Mouse (Mus musculus) lung, adult 2 months (tissue): ENCODE data around the gene Degs1. TPM values are rescaled to one million over a fixed set of nuclear protein-coding genes. Genes with fewer than 3 reads are reported as not detected.

Experiments used
- DNase-seq: peaks from one replicate; pipeline ENCODE4 v3.0.0; 2022
- H3K4me1 ChIP-seq: fragments of 200-500 bp; 2 replicates; pipeline ENCODE4 v1.6.1; 2011; ENCODE audit warnings: low read length; ENCODE audit not compliant: control insufficient read depth, insufficient read depth
- H3K4me3 ChIP-seq: fragments of 200-500 bp; replicated peaks from 2 replicates; pipeline ENCODE3; 2011; ENCODE audit warnings: low read depth, mild to moderate bottlenecking, control low read depth, low read length; ENCODE audit errors: extremely low read depth
- CTCF ChIP-seq: fragments of 200-500 bp; IDR thresholded peaks from 2 replicates; pipeline ENCODE4 v1.5.1; 2011; ENCODE audit warnings: mild to moderate bottlenecking, low read length, control low read depth; ENCODE audit not compliant: insufficient read depth
- POLR2A ChIP-seq: fragments of 200-500 bp; IDR thresholded peaks from 2 replicates; pipeline ENCODE4 v1.6.1; 2011; ENCODE audit warnings: low read depth, mild to moderate bottlenecking, control low read depth, low read length, borderline replicate concordance; ENCODE audit errors: extremely low read depth
- WGBS: fragments of 180-500 bp; shearing (Covaris S2); methylation state at CpG from one replicate; pipeline ENCODE4 v1.1.7; 2018; 5-methylcytosine and 5-hydroxymethylcytosine counted together
- polyA plus RNA-seq: library from polyadenylated mRNA; depleted of rRNA; stranded (reverse); fragments of >200 nt; gene quantifications from 2 replicates; pipeline ENCODE4 v1.2.3, GENCODE M21; 2012

The Degs1 gene
- polyA plus RNA-seq, 1 experiment: 114 TPM

DNA sequence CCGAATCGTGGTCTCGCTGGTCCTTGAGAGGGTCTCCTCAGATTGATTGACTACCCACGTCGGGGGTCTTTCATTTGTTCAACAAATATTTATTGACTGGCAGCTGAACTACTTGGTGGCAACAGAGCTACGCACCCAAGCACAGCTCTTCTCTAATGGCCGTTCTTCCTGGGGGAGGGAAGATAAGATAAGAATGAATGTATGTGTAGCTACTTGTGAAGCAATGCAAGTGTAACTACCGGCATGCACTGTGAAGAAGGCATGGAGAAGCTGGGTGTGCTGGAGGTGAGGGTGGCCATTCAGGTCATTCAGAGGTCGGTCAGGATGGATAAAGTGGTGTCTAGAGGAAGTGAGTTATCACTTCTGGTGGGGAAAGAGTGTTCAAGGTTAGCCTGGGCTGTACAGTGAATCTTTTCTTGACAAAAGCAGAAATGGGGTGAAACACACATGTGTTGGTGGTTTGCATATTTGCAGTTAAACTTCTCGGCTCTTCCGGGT lies 16.5 kb downstream of the Degs1 start:
- DNase-seq: no peak
- H3K4me3 ChIP-seq: no peak overlapping the region
- H3K4me1 ChIP-seq: no peaks in the 10 kb centered on the region
- TF ChIP-seq CTCF (no peak), POLR2A (no peak)
- 71% methylated on average over 11 of the region's 11 CpGs for WGBS

DNA sequence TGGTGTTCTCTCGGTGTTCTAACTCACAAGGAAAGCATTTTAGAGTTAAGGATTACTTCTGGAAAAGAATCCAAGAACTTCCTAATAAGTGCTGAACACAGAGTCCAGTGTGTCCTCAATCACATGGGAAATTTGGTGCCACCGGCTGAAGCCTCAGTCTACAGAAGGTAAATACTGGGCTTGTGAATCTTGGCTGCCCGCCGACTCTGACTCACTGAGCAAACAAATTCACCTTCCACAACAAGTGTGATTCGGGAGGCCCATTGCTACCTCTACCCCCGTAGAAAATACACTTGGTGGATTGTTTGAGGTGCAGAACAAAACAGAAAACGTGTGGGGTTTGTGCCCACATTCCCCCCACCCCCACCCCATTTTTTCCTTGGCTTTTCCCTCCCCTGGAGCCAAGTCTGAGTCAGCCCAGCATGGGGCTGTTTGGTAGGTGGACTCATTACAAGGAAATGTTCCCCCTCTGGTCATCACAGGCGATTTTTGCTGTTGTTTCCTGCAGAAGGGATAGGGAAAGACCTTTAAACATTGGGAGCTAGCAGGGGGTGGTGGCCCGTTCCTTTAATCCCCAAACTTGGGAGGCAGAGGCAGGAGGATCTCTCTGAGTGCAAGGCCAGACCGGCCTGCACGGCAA lies 26.4 kb downstream of the Degs1 start:
- TF ChIP-seq CTCF (no peak), POLR2A (no peak)
- DNase-seq: peak; percentile 78
- Histone ChIP-seq H3K4me3 (no peak overlapping the region), H3K4me1 (0 out of 2 replicates have a peak, but pooled peaks cover 2% of the 10 kb centered on the region)
- WGBS: 71% methylated on average over 11 of the region's 11 CpGs

- H3K4me1 ChIP-seq: 0 out of 2 replicates have a peak, but pooled peaks cover 2% of the 10 kb centered on the region
- TF ChIP-seq POLR2A (no peak), CTCF (no peak)
- no peak for DNase-seq
- no peak overlapping the region for H3K4me3 ChIP-seq
- WGBS: 55% methylated on average over 11 of the region's 11 CpGs
Observed at GRCm38 (mm10) chr1:182255031-182255430, 27.6 kb downstream of the Degs1 start.

- DNase-seq: no peak
- WGBS: 74% methylated on average over 8 of the region's 8 CpGs
- TF ChIP-seq CTCF: no peak
- no peak for TF ChIP-seq POLR2A
- no peak overlapping the region for H3K4me3 ChIP-seq
- 0 out of 2 replicates have a peak, but pooled peaks cover 2% of the 10 kb centered on the region for H3K4me1 ChIP-seq
Observed at GRCm38 (mm10) chr1:182254618-182255017, 28.0 kb downstream of the Degs1 start.

GRCm38 (mm10) chr1:182253756-182254534 lies 28.7 kb downstream of the Degs1 start:
- no peak overlapping the region for H3K4me3 ChIP-seq

DNA sequence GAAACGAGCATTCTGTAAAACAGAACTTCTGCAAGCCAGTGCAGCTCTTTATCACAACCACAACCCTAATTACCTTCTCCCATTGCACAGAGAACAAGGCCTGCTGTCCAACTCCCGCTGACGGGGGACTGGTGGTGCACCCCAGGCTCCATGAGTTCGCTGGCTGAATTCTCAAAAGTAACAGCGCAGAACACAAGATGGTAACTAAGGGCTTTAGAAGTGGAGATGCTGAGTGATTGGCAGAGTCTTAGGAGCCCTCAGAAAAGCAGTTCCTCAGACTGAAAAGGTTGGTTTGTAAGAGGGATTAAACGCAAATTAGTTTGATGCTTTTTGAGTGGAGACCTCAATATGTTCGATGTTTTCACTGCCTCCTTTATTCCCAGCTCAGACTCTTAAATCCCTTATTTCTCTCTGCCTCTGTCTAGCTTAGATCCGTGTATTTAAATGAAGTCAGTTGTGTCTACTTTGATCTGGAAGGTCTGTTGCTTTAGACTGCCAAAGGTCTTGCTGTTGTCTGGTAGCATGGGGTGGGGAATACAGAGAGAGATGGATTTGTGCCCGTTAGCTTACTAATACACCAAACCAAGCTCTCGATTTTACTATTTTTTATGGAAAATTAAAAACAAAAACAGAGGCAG lies 30.0 kb downstream of the Degs1 start:
- no peak overlapping the region for H3K4me3 ChIP-seq
- H3K4me1 ChIP-seq: 0 out of 2 replicates have a peak, but pooled peaks cover 2% of the 10 kb centered on the region
- TF ChIP-seq POLR2A: no peak
- TF ChIP-seq CTCF: no peak
- 85% methylated on average over 10 of the region's 10 CpGs for WGBS
- DNase-seq: no peak

More at GRCm38 (mm10) chr1:182253756-182254534, 28.7 kb downstream of the Degs1 start:
- H3K4me1 ChIP-seq: 0 out of 2 replicates have a peak, but pooled peaks cover 2% of the 10 kb centered on the region
- 68% methylated on average over 12 of the region's 12 CpGs for WGBS
- DNase-seq: peak; percentile 43
- no peak for TF ChIP-seq CTCF
- TF ChIP-seq POLR2A: no peak

DNA sequence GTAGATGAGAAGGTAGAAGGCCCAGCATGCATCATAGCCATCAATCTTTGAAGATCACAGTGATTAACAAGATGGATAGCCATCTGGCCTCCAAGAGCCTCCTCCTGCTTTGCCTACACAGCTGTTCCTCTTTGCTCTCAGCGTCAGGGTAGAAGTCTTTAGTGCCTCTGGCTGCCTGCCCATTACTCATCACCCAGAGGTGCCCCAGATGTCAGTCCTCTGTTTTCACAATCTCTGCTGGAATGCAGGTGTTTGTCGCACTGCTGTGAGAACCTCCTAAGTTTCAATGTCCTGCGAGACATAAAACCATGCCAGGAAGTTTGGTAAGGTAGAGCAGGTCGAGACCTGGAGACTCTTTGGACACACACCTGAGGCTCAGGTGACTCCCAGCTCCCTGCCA lies 31.9 kb downstream of the Degs1 start:
- 36% methylated on average over 4 of the region's 4 CpGs for WGBS
- no peak for TF ChIP-seq CTCF
- no peak for TF ChIP-seq POLR2A
- Histone ChIP-seq H3K4me1 (0 out of 2 replicates have a peak, but pooled peaks cover under 1% of the 10 kb centered on the region), H3K4me3 (no peak overlapping the region)
- no peak for DNase-seq

DNA sequence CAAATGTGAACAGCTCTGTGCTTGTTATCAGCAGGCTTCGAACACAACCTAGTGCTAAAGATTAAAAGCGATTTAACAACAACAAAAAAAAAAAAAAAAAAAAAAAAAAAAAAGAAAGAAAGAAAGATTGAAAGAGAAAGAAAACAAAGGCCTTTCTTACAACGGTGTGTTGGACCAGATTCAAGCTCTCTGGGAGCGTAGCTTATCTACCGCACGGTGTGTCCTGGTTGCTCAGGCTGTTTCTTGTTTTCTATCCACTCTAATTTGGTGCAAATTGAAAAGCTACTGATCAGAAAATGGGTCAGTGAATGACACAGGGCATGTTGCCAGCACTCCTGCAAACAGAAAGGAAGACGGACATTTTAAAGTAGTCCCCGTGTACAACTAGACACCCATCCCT lies 33.3 kb downstream of the Degs1 start:
- no peak for DNase-seq
- Histone ChIP-seq H3K4me1 (no peaks in the 10 kb centered on the region), H3K4me3 (no peak overlapping the region)
- WGBS: 43% methylated on average over 8 of the region's 8 CpGs
- TF ChIP-seq CTCF (no peak), POLR2A (no peak)

DNA sequence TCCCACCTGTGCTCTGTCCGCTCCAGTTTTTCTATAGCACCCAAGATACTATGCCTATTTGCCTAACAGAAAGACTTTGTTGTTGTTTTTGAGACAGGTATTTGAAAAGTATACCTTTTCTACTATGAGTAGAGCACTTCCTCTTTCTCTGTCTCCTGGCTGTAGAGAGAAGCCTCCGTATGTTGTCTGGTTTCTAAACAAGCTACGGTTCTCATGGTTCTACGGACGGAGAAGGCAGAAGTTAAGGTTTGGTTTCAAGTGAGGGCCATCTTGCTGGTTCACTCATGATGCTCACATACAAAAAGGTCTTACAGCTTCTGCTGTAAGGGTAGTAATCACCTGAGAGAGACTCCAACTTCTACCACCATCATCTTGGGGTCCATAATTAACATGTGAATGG lies 37.6 kb downstream of the Degs1 start:
- TF ChIP-seq POLR2A (no peak), CTCF (no peak)
- DNase-seq: no peak
- 78% methylated on average over 5 of the region's 5 CpGs for WGBS
- Histone ChIP-seq H3K4me3 (no peak overlapping the region), H3K4me1 (no peaks in the 10 kb centered on the region)
